Mouse (Mus musculus) testis, postnatal 10 days (tissue): ENCODE measurements around the gene Sh2b3.
A peak's percentile ranks its signal among the peaks of the same experiment; 100 is the strongest.

Source experiments
- DNase-seq: peaks from one replicate; pipeline ENCODE4 v3.0.0; 2021; ENCODE audit warnings: low spot score

The Sh2b3 gene

DNA sequence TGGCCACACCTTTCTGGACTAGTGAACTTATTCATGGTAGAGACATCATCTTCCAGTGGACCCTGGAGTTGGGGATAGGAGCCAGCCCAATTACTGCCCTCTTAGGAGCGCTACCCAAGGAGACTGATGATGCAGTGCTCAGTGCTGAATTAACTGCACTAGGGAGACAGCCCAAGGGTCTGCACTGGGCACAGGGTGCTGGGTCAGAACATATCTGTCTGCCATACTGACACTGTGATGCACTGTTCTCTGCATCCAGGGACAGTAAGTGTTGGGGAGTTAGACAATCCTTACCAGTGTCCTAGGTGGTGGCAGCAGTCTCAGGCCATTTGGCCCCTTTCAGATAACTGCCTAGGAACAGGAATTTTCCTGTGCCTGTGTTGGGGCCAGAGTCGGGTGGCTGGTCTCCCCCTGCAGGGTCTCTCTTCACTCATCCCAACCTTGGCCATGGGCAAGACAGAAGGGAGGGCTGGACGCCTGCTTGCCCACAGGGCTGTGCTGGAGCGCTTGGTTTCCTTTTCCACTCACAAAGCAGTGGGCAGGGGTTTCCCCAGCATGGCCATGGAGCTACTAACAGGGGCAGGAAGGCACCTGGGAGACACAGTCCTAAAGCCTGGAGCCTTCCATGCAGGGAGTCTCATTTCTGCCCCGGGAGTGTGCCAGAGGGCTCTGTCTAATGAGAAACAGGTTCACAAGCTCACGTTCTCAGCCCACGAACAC, 14.5 kb downstream of the Sh2b3 start:
- DNase-seq = no peak

DNA sequence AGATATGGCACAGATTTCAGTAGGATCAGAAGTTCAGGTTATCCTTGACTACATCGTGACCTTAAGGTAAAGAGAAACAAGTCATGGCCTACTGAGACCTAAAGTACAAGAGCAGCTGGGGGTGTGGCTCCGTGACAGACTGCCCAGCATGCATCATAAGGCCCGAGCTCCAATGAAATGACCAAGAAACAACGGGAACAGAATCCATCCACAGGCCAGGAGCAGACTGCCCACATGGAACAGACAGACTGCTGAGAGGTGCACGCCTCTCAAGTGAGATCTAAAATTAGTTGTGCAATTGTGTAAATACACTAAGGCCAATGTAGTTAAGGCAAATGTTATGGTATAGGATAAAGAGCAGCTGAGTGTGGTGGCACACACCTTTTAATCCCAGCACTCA, 15.9 kb downstream of the Sh2b3 start:
- DNase-seq = no peak

- DNase-seq = no peak
These were observed 16.3 kb downstream of the Sh2b3 start for GRCm38 (mm10) chr5:121821116-121821515.

DNA sequence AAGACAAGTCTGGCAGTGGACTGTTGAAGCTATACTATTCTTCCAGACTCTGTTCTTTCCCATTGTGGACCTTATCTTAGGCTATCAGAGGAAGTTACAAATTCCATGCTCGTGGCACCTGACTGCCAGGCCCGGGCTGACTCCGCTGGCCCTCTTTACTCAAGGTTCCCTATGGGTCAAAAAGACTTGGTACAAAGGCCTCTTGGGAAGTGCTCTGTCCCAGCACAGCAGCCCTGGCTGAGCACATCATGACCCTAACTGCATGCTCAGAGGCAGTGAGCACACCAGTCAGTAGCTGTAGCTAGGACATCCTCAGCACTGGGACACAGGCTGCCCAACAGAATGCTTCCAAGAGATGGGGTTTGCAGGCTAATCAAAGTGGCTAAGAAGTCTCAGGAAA, 16.8 kb downstream of the Sh2b3 start:
- no peak for DNase-seq

GRCm38 (mm10) chr5:121820161-121820560, 17.3 kb downstream of the Sh2b3 start:
- no peak for DNase-seq

DNA sequence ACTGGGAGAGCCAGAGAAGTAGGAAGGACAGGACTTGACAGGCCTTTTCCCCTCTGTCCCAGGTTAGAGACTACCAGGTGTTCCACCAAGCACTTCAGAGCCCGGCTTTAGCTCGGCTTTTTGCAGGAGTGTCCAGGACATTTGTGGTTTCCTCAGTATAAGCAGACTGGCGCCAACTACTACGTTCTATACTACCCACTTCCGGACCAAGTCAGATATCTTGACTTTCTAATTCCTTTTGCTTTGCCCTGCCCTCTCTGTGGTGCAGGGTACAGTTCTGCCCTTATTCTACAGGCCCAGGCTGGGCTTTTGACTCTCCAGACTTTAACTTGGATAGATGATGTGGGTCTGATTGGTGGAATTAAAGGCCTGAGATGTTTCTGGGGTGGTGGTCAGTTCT, 17.9 kb downstream of the Sh2b3 start:
- DNase-seq = no peak

DNA sequence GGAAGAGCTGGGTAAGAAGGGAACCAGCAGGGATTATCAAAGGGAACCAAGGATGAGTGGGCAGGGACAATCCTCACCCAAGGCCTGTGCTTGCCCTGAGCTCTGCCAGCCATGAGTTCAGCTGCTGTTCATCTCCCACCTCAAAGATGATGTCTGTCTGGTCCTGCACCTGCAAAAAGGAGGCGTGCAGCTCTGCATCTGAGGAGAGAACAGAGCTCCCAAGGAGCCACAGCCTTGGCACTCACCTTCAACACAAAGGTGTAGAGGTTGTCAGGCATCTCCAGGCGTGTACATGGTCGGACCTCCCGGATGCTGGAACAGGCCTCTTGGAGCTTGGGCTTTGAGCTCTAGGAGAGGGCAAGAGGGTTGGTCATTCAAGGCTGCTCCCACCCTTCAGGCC, 18.6 kb downstream of the Sh2b3 start:
- no peak for DNase-seq

GRCm38 (mm10) chr5:121818401-121818800, 19.0 kb downstream of the Sh2b3 start:
- DNase-seq = peak; percentile 42

- peak; percentile 38 for DNase-seq
These were observed 19.9 kb downstream of the Sh2b3 start for GRCm38 (mm10) chr5:121817551-121817950.

DNA sequence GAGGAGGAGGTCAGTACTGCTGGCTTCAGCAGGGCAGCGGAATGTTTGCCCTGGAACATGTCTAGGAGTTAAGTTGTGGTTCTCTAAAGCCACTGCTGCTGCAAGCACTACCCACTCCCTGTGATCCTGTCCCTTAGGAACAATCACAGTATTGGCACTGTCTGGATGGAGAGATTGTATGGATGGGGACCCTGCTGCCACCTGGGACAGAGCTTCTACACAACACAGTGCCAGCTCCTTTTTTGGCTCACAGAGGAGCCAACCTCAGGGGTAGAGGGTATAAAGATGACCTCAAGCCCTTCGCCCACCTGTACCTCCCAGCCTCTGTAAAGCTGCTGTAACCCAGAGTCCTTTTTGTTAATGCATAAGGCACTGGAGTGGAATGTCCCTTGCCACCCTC, 20.8 kb downstream of the Sh2b3 start:
- DNase-seq = peak; percentile 31

GRCm38 (mm10) chr5:121815867-121816380, 21.5 kb downstream of the Sh2b3 start:
- peak; percentile 38 for DNase-seq

- peak; percentile 68 for DNase-seq
These were observed 22.4 kb downstream of the Sh2b3 start for GRCm38 (mm10) chr5:121815067-121815466.

GRCm38 (mm10) chr5:121813744-121814143, 23.7 kb downstream of the Sh2b3 start:
- peak; percentile 38 for DNase-seq

DNA sequence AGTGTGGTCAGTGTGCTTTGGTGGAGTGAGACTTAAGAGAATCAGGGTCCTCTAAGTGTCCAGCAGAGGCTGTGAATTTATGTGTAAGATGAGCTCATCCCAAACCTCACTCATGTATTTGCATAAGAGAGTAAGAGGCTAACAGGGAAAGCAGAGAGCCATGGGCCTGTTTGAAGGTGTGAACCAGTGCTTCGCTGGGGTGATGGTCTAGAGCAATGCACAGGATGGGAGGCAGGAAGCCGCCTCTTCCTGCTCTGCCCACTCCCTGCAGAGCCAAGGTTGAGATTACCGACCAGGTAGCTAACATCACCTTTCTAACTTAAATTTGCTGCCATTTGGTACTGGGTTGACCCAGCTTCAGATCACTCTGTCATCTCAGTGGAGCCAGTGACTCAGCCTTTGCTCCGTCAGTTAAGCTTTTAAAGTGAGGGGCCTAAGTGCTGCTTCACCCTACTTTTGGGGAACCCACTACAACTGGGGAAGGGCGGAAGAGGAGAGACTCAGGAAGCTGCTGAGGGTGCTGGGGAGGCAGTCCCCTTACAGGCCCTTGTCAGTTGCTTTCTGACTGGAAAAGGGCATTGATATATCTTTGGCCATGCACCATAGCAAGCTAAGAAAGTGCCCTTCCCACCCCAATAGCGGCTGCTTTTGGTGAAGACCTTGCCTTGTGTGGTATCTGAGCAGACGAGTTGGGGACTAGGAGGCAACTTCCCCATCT, 24.8 kb downstream of the Sh2b3 start:
- peak; percentile 33 for DNase-seq

- peak; percentile 30 for DNase-seq
These were observed 25.9 kb downstream of the Sh2b3 start for GRCm38 (mm10) chr5:121811485-121811931.

DNA sequence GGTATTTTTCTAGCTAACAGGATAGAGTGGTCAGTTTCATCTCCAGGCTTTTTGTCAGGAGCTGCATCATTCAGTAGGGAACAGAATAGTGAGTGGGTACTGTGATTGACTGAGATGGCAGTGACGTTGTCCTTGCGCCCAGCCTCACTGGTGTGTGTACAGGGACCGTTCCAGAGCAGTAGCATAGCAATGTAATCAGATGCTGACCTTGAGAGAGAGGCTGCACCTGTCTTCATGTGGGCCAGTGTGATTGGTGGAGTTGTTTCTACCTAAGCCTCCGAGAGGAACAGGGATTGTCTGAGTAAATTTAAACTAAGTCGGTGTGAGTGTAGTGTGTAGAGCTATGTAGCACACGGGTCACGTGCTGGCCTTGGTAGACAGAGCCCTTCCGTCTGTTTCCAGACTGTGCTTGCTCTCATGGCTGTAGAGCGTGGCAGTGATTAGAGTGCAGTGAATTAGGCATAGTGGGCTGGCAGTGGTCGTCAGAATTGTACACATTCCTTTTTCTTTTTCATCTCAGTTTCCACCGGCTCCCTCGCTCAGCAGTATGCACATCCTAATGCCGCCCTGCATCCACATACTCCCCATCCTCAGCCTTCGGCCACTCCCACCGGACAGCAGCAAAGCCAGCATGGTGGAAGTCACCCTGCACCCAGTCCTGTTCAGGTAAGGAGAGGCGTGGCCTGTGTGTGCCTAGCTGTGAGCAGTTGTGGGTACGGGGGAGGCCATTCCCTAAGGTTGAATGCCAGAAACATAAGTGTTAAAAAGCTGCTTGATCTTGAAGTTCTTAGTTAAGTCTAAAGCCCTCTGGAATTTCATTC, 26.9 kb downstream of the Sh2b3 start:
- peak; percentile 42 for DNase-seq

DNA sequence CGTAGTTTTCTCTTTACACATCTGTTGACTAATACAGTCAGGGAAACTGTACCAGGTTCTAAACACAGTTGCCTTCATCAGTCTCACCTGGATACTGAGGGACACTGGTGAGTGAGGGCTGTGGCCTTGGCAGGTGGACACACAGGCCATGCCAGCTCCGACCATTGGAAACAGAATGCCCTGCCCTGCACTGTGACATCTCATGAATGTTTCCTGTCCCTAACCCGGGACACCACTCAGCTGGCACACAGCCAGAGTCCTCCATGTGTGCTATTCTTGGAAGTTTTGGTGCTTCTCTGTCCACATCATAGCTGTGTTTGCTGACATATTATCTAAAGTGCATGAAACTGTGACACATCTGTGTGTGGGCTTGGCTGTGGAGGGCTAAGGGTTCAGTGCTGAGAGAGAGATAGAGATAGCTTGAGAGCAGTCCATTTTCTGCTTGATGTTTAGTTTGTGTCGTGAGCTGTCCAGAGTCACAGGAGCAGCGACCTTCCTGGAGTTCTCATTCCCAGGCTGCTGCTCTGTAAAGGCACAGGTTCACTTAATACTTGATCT, 27.7 kb downstream of the Sh2b3 start:
- peak; percentile 61 for DNase-seq

GRCm38 (mm10) chr5:121808202-121808601, 29.2 kb downstream of the Sh2b3 start:
- DNase-seq = no peak

DNA sequence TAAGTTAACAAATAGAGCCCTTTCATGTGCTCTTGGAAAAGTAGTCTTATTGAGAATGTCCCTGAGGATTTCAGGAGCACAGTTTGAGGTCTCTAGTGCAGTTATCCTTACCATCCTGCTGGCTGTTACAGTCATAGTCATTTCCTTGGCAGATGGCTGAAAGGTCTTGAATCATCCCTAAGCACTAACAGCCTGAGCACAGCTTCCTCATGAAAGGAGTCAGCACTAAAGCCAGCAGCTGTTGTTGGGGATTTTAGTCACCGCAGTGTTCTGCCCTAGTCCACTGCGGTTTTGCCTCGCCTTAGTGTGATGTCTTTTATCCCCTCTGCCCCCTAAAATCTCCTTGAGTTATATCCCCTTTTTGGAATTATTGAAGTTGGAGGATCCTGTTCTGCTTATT, 30.3 kb downstream of the Sh2b3 start:
- DNase-seq = no peak

- no peak for DNase-seq
These were observed 39.0 kb downstream of the Sh2b3 start for GRCm38 (mm10) chr5:121798447-121798846.

DNA sequence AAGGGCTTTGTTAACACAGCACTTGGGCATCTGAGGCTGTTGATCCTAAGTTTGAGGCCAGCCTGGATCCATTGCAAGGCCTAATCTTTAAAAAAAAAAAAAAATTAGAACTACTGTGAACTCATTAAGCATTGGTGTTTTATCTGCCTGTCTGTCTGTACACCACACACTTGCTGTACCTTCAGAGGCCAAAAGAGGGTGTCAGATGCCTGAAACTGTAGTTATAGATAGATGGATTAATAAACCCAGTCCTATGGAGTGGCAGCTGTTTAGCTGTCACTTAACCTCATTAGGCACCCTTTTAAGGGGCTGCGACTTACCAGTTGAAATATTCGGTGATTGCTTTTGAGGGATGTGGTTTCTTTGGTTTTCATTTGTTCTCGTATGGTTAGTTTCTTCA, 41.6 kb downstream of the Sh2b3 start:
- DNase-seq = no peak

DNA sequence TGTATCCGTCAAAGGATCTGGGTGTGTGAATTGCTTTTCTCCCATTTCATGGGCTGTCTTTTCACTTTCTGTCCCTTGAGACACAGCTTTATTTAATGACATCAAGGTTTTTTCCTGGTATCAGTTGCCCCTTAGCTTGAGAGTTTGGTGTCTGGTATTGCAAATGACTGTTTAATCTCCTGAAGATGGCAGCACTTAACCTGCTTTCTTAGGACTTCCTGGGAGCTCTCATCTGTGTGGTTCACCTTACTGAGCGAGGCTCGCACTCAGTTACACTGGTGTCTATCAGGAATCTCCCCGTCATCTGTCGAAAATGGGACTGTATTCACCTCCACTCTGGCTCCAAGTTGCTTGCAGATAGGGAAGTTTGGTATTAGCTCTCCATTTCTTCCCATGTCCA, 46.4 kb downstream of the Sh2b3 start:
- DNase-seq = no peak
